Mouse (Mus musculus) limb, embryonic 13.5 days (tissue): ENCODE results near the gene Lipt2. TPM values are rescaled to one million over a fixed set of nuclear protein-coding genes. Genes with fewer than 3 reads are reported as not detected.

ENCODE experiments used
- ATAC-seq: fragments of 200-750 bp; cut with Nextera tagmentation; 2 replicates; pipeline ENCODE4 v1.8.0; 2017; ENCODE audit warnings: low read depth, moderate number of reproducible peaks, moderate TSS enrichment; ENCODE audit not compliant: low FRiP score
- H3K27ac ChIP-seq: fragments of 300-500 bp; sonication (generic); 2 replicates; pipeline ENCODE4 v1.5.1; 2015; ENCODE audit warnings: inconsistent platforms, mild to moderate bottlenecking, moderate library complexity
- H3K27me3 ChIP-seq: fragments of 300-500 bp; sonication (generic); 2 replicates; pipeline ENCODE4 v1.6.1; 2015; ENCODE audit warnings: mild to moderate bottlenecking, inconsistent platforms
- H3K36me3 ChIP-seq: fragments of 300-500 bp; sonication (generic); 2 replicates; pipeline ENCODE4 v1.6.1; 2015; ENCODE audit warnings: inconsistent platforms, mild to moderate bottlenecking, moderate library complexity
- H3K4me1 ChIP-seq: fragments of 300-500 bp; sonication (generic); 2 replicates; pipeline ENCODE4 v1.6.1; 2015; ENCODE audit warnings: inconsistent platforms
- H3K4me2 ChIP-seq: fragments of 300-500 bp; sonication (generic); replicated peaks from 2 replicates; pipeline ENCODE4 v1.6.1; 2015; ENCODE audit warnings: inconsistent platforms, mild to moderate bottlenecking, moderate library complexity
- H3K4me3 ChIP-seq: fragments of 300-500 bp; sonication (generic); 2 replicates; pipeline ENCODE4 v1.5.1; 2015; ENCODE audit warnings: moderate library complexity, mild to moderate bottlenecking, inconsistent platforms
- H3K9ac ChIP-seq: fragments of 300-500 bp; sonication (generic); 2 replicates; pipeline ENCODE4 v1.6.1; 2015; ENCODE audit warnings: mild to moderate bottlenecking, inconsistent platforms
- H3K9me3 ChIP-seq: fragments of 300-500 bp; sonication (generic); 2 replicates; pipeline ENCODE4 v1.6.1; 2016; ENCODE audit warnings: inconsistent platforms
- WGBS: fragments of 180-500 bp; shearing (Covaris S2); methylation state at CpG from one replicate; pipeline ENCODE4 v1.1.7; 2015; 5-methylcytosine and 5-hydroxymethylcytosine counted together
- polyA plus RNA-seq: library from polyadenylated mRNA; unstranded; fragments of >200 nt; fragmentation: Nextera tagmentation; extraction: Ambion mirVana; gene quantifications from 2 replicates; pipeline ENCODE4 v1.2.1, GENCODE M21; 2015

The Lipt2 gene
- polyA plus RNA-seq, 1 experiment from 2014 or later = 24.8 TPM

DNA sequence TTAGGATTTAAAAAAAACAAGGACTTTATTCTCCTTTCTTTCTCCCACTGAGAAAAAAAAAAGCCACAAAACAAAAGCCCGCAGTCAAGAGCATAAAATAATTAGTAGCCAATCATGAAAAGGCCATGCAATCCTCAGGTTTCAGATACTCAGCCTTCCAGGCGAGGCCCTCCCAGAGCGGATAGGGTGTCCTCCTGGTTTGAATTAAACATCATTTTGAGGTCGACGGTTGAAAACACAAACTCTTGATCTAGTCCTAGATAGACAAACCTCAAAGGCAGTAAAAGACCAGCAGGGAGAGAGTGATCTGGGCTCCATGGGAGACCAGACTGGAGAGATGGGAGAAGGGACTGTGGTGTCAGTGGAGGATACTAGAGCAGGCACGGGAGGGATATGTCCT is 45.8 kb downstream of the Lipt2 start:
- H3K27ac ChIP-seq = no peak overlapping the region
- H3K9me3 ChIP-seq = no peaks in the 10 kb centered on the region
- ATAC-seq = no peak
- H3K4me2 ChIP-seq = no peak overlapping the region
- peaks cover 9% of the 10 kb centered on the region; the same call in 1 of the 2 replicates for H3K4me1 ChIP-seq
- WGBS = 33% methylated on average over 6 of the region's 6 CpGs
- no peak overlapping the region for H3K4me3 ChIP-seq
- H3K9ac ChIP-seq = no peak overlapping the region
- no peaks in the 10 kb centered on the region for H3K36me3 ChIP-seq
- H3K27me3 ChIP-seq = no peaks in the 10 kb centered on the region

DNA sequence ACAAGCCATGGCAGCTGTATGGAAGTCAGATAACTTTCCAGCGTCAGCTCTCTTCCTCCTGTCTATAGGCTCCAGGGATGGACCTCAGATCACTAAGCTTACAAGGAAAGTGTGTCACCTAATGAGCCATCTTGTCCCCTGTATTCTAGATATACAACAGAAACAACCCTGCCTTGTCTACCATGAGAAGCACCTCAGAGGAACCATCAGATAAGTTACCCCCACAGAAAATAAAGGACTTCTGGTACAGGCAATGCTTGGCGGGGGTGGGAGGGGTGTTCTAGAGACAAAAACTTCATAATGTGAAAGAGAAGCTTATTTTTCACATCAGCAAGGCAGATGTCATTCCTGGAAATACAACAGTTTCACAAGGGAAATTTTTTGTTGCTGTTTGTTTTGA is 47.1 kb downstream of the Lipt2 start:
- no peaks in the 10 kb centered on the region for H3K9me3 ChIP-seq
- no peak overlapping the region for H3K4me2 ChIP-seq
- no peak for ATAC-seq
- no peak overlapping the region for H3K9ac ChIP-seq
- H3K4me3 ChIP-seq = no peak overlapping the region
- H3K27me3 ChIP-seq = no peaks in the 10 kb centered on the region
- H3K27ac ChIP-seq = no peak overlapping the region
- no peaks in the 10 kb centered on the region for H3K36me3 ChIP-seq
- H3K4me1 ChIP-seq = peaks cover 9% of the 10 kb centered on the region; the same call in 1 of the 2 replicates
- WGBS = 95% methylated on average over 2 of the region's 2 CpGs

DNA sequence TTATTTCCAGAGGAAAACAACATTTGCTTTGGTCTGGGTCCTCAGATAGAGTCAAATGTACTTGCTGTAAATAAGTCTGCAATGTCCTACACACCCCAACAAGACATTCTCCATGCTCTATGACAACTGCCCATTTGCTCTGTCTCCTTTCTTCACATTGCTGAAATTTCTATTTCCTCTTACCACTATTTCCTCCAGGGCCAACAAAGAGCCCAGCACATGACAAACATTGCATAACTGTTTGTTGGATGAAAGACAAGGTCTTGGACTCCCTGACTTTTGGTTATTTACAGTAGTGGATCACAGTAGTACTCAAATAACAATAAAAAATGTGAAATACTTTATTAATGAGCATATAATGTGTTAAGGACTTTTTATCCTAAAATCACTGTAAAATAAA is 48.8 kb downstream of the Lipt2 start:
- Histone ChIP-seq H3K27me3 (no peaks in the 10 kb centered on the region), H3K9ac (no peak overlapping the region), H3K36me3 (no peaks in the 10 kb centered on the region), H3K4me2 (no peak overlapping the region), H3K4me3 (no peak overlapping the region), H3K27ac (no peak overlapping the region), H3K9me3 (no peaks in the 10 kb centered on the region), H3K4me1 (no peaks in the 10 kb centered on the region)
- no peak for ATAC-seq

Other genes starting within 250 kb of the Lipt2 start
- gene Rnf169, start 178.8 kb upstream of the Lipt2 start, polyA plus RNA-seq = 6.4 and 6.6 TPM in 2 replicates
- gene Chrdl2, start 153.1 kb upstream of the Lipt2 start, polyA plus RNA-seq = 2.6 and 3.0 TPM in 2 replicates
- 74.0 and 75.5 TPM in 2 replicates for gene Pold3, start 37.7 kb upstream of the Lipt2 start, polyA plus RNA-seq
- 14.0 and 16.0 TPM in 2 replicates for gene Kcne3, start 17.2 kb downstream of the Lipt2 start, polyA plus RNA-seq
- 4.3 and 5.5 TPM in 2 replicates for gene Pgm2l1, start 68.1 kb downstream of the Lipt2 start, polyA plus RNA-seq
- 17.4 TPM in 2 replicates for gene P4ha3, start 126.2 kb downstream of the Lipt2 start, polyA plus RNA-seq
- gene C2cd3, start 213.0 kb downstream of the Lipt2 start, polyA plus RNA-seq = 24.0 and 28.0 TPM in 2 replicates
- gene Ppme1, start 213.0 kb downstream of the Lipt2 start, polyA plus RNA-seq = 50.8 and 53.6 TPM in 2 replicates